Mouse (Mus musculus): ENCODE measurements at regions not wholly inside any gene's neighbourhood (a gene's known extent, or its start where the extent isn't known, plus 50 kb on each side); places are given as distances from the start of the nearest gene placed in this dataset.

GRCm38 (mm10) chr16:81774626-81775025 lies 574.1 kb downstream of the Ncam2 start:
- no peak for DNase-seq (ENCODE audit: low spot score in 2 of 2)

- DNase-seq (ENCODE audit: low spot score in 2 of 2): no peak
Observed at GRCm38 (mm10) chr16:81793975-81794374, 593.5 kb downstream of the Ncam2 start.

- no peak for DNase-seq (ENCODE audit: low spot score in 2 of 2)
Observed at GRCm38 (mm10) chr16:81816898-81817297, 616.4 kb downstream of the Ncam2 start.

- DNase-seq (ENCODE audit: low spot score in 2 of 2): no peak
Observed at GRCm38 (mm10) chr16:81838625-81839024, 638.1 kb downstream of the Ncam2 start.

- DNase-seq (ENCODE audit: low spot score in 2 of 2): peak in 1 of 2 experiments; percentile 2
Observed at GRCm38 (mm10) chr16:81879682-81880081, 679.2 kb downstream of the Ncam2 start.
